15 mouse cellular contexts compared by ENCODE assay signal in the genomic region with DNA sequence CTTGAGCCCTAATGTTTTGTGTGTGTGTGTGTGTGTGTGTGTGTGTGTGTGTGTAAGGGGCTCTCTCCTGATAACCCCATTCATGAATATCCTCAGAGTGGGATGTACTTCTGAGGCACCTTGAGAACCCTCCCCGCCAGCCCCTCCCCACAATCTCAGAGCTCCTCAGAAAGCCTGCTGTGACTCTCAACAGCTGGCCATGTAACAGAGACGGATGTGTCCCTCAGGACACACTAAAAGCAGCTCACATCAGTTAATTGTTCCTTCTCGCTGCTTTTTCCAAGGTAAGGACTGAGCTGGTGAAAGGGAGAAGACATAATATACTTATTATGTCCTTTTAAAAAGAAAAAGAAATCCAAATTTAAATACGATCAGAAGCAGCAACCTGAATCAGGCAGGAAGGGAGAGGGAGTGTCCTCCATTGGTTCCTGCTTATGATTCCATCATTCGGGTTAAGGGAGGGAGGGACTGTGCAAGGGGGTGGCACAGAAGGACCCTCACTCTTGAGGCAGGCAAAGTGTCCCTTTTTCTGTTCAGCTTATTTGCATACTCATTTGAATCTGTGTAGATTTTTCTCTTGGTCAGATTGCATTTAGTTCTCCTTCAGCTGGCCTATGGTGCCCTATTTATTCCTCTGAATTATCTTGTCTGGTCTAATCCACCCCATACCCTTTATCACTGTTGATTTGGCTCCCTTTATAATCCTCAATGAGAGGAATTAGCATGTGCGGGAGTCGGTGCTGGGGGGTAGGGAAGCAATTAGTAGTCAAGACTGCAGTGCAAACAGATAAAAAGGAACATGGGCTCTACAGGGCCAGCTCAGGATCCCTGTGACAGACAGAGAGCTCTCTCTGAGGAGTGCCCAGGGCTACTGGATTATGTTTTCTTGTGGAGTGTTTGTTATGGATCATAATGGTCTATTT. TPM values are rescaled to one million over a fixed set of nuclear protein-coding genes. Genes with fewer than 3 reads are reported as not detected.
DNase-seq lines count a peak whose midpoint lies in the region; ATAC-seq and TF ChIP-seq lines count a peak whose summit lies in the region.
"Had no signal": no experiment of that assay in that cellular context is flagged by ENCODE, and none has a peak within 500 bp of the region (broad histone marks: within the 10 kb centered on the region; RNA-seq: fewer than 3 reads in every experiment).

No protein-coding gene starts in this region.

- peak overlapping the region; percentile 61; the same call in 1 of the 2 replicates for H3K27ac ChIP-seq in embryonic facial prominence, embryonic 10.5 days (replicated peaks)
- H3K27ac ChIP-seq in hindbrain, embryonic 12.5 days, result peak overlapping the region; percentile 70
- H3K27ac ChIP-seq in midbrain, embryonic 15.5 days, result peak overlapping the region; percentile 78

- peaks cover 31% of the 10 kb centered on the region for H3K4me1 ChIP-seq in embryonic facial prominence, embryonic 10.5 days
- peaks cover 38% of the 10 kb centered on the region for H3K4me1 ChIP-seq in hindbrain, embryonic 12.5 days
- H3K4me1 ChIP-seq in midbrain, embryonic 15.5 days, result peaks cover 42% of the 10 kb centered on the region

- no peak for TF ChIP-seq POLR2A in brain, embryonic 14.5 days (IDR thresholded peaks at IDR 0.05; ENCODE audit: borderline replicate concordance, extremely low read depth, insufficient read depth, insufficient read length, poor library complexity, severe bottlenecking)

- DNase-seq in brain, embryonic 14.5 days (ENCODE audit: low read depth), result peak; percentile 85
- no peak for DNase-seq in embryonic facial prominence, embryonic 10.5 days (ENCODE audit: low spot score)
- DNase-seq in kidney, postnatal 10 days, result no peak
- DNase-seq in thymus, postnatal 10 days (ENCODE audit: low spot score in 2 of 2), result no peak
- DNase-seq in lung, postnatal 10 days, result no peak
- DNase-seq: heart, postnatal 14 days; liver; right cerebral cortex, postnatal 14 days; thymus, postnatal 4 days had no signal

- H3K9ac ChIP-seq in hindbrain, embryonic 12.5 days, result no peak overlapping the region
- H3K9ac ChIP-seq in midbrain, embryonic 15.5 days, result no peak overlapping the region

- H3K4me3 ChIP-seq in embryonic facial prominence, embryonic 10.5 days, result no peak overlapping the region
- H3K4me3 ChIP-seq in hindbrain, embryonic 12.5 days, result no peak overlapping the region
- H3K4me3 ChIP-seq in midbrain, embryonic 15.5 days, result no peak overlapping the region

- ATAC-seq in hindbrain, embryonic 12.5 days (ENCODE audit: low FRiP score), result peak; percentile 67
- peak; percentile 84 for ATAC-seq in midbrain, embryonic 15.5 days (replicated peaks)
- ATAC-seq in monocyte, adult 5-6 weeks (replicated peaks; ENCODE audit: insufficient number of reproducible peaks, low FRiP score, low TSS enrichment, poor library complexity, severe bottlenecking), result no peak
- ATAC-seq: CD4-positive, CD25-positive, alpha-beta regulatory T cell, adult 4 months; Patski had no signal

- TF ChIP-seq CTCF in brain, embryonic 14.5 days (IDR thresholded peaks at IDR 0.05; ENCODE audit: borderline replicate concordance, extremely low read depth, insufficient read depth, insufficient read length), result no peak

- H3K9me3 ChIP-seq in embryonic facial prominence, embryonic 10.5 days, result no peaks in the 10 kb centered on the region
- no peaks in the 10 kb centered on the region for H3K9me3 ChIP-seq in hindbrain, embryonic 12.5 days (replicated peaks)
- H3K9me3 ChIP-seq in midbrain, embryonic 15.5 days, result no peaks in the 10 kb centered on the region

- H3K27me3 ChIP-seq in embryonic facial prominence, embryonic 10.5 days (replicated peaks; ENCODE audit: low read depth, poor library complexity, severe bottlenecking), result no peaks in the 10 kb centered on the region
- no peaks in the 10 kb centered on the region; the same call in 1 of the 2 replicates for H3K27me3 ChIP-seq in hindbrain, embryonic 12.5 days
- no peaks in the 10 kb centered on the region for H3K27me3 ChIP-seq in midbrain, embryonic 15.5 days (replicated peaks)

- H3K36me3 ChIP-seq in embryonic facial prominence, embryonic 10.5 days (replicated peaks), result no peaks in the 10 kb centered on the region
- no peaks in the 10 kb centered on the region for H3K36me3 ChIP-seq in hindbrain, embryonic 12.5 days
- H3K36me3 ChIP-seq in midbrain, embryonic 15.5 days (replicated peaks), result no peaks in the 10 kb centered on the region

- H3K4me2 ChIP-seq in hindbrain, embryonic 12.5 days (replicated peaks), result 0 out of 2 replicates have a peak overlapping the region, but pooled peaks have one; percentile 3
- H3K4me2 ChIP-seq in midbrain, embryonic 15.5 days, result peak overlapping the region; percentile 8; the same call in 1 of the 2 replicates

- WGBS in embryonic facial prominence, embryonic 10.5 days, result 36% methylated on average over 7 of the region's 7 CpGs
- 21% methylated on average over 7 of the region's 7 CpGs for WGBS in hindbrain, embryonic 12.5 days
- WGBS in midbrain, embryonic 15.5 days, result 8% methylated on average over 7 of the region's 7 CpGs

RNA-seq across cellular contexts. Expression of a gene that starts 27.4 kb away (rescaled TPM):
- 7.9 and 14.8 TPM in 2 replicates for polyA plus RNA-seq in brain, embryonic 14.5 days (2012; rRNA removed)
- polyA plus RNA-seq in embryonic facial prominence, embryonic 10.5 days (2016; fragmentation: Nextera tagmentation; extraction: Ambion mirVana), result 6.7 and 8.1 TPM in 2 replicates
- polyA plus RNA-seq in hindbrain, embryonic 12.5 days (2016; fragmentation: Nextera tagmentation; extraction: Ambion mirVana), result 12.5 and 13.5 TPM in 2 replicates
- 17.8 and 20.4 TPM in 2 replicates for polyA plus RNA-seq in midbrain, embryonic 15.5 days (2015; fragmentation: Nextera tagmentation; extraction: Ambion mirVana)
- total RNA-seq in monocyte, adult 5-6 weeks (2017), result not detected in 3 replicates
- total RNA-seq: common myeloid progenitor, adult 5-6 weeks had no signal
- polyA plus RNA-seq: CD4-positive, CD25-positive, alpha-beta regulatory T cell, adult 4 months had no signal
